Mouse (Mus musculus) embryonic fibroblast, embryonic 13.5 days (primary cell): ENCODE measurements at regions not wholly inside any gene's neighbourhood (a gene's known extent, or its start where the extent isn't known, plus 50 kb on each side); places are given as distances from the start of the nearest gene placed in this dataset.

ENCODE experiments used
- H3K27ac ChIP-seq: 2 replicates; pipeline ENCODE4 v1.5.1; 2012; ENCODE audit warnings: low read length, control low read depth, inconsistent platforms; ENCODE audit not compliant: insufficient read depth
- H3K4me1 ChIP-seq: 2 replicates; pipeline ENCODE4 v1.6.1; 2011; ENCODE audit warnings: low read length; ENCODE audit not compliant: control insufficient read depth, insufficient read depth
- H3K4me3 ChIP-seq: 2 replicates; pipeline ENCODE4 v1.5.1; 2011; ENCODE audit warnings: mild to moderate bottlenecking, control low read depth, low read length; ENCODE audit not compliant: insufficient read depth
- CTCF ChIP-seq: IDR thresholded peaks from 2 replicates; pipeline ENCODE4 v1.5.1; 2011; ENCODE audit warnings: mild to moderate bottlenecking, control low read depth, low read length, moderate library complexity, borderline replicate concordance; ENCODE audit not compliant: insufficient read depth
- POLR2A ChIP-seq: IDR thresholded peaks from 2 replicates; pipeline ENCODE4 v1.6.1; 2011; ENCODE audit warnings: low read depth, mild to moderate bottlenecking, control low read depth, low read length, moderate library complexity

GRCm38 (mm10) chr7:39933946-39934345 lies 416.4 kb downstream of the Zfp619 start:
- Histone ChIP-seq H3K27ac (no peak overlapping the region), H3K4me1 (no peaks in the 10 kb centered on the region), H3K4me3 (no peak overlapping the region)
- TF ChIP-seq POLR2A: no peak
- no peak for TF ChIP-seq CTCF

DNA sequence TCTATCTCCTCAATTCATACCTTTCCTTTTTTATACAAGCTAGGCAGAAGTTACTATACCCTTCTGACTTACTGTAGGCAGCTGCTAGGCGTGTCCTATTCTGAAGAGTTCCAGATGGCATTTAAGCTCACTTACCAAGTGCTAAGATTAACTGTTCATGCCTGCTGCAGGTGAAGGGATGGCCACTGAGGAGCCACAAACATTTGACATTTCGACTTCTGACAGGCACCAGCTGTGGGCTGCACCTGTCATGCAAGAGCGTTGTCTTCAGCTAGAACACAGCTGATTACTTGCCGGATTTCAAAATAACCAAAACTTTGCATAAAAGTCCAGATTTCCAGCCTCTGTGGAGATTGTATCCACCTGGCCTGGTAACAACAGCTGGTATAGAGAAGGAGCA lies 419.7 kb downstream of the Zfp619 start:
- Histone ChIP-seq H3K4me3 (no peak overlapping the region), H3K27ac (no peak overlapping the region), H3K4me1 (no peaks in the 10 kb centered on the region; the same call in 1 of the 2 replicates)
- TF ChIP-seq POLR2A (no peak), CTCF (no peak)

DNA sequence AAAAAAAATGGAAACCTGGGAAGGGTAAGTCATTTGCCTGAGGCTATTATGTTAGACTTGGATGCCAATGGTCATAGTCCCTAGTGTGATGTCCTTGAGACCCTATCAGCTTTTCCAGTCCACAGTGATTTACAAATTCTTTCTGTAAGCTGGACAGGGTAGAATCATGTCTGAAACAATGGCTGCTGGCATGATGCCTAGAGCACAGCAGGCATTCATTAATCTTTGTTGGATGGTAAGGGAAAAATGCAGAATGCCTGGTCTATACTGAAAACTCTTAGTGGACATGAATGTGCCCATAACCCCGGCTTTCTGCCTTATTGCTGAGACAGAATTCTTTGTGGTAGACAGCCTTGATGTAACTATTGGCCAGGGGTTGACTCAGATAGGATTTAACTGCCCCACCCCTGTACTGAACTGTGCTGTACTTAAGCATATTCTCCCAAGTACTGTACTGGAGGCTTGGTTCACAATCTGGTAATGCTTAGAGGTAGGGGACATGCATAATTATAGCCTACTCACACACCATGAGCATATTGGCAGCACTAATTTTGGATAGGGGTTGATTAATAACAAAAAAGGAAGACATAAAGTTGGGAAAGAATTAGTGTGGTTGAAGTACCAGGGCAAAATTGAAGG lies 424.8 kb downstream of the Zfp619 start:
- H3K4me1 ChIP-seq: no peaks in the 10 kb centered on the region; the same call in 1 of the 2 replicates
- no peak overlapping the region for H3K27ac ChIP-seq
- no peak overlapping the region for H3K4me3 ChIP-seq
- no peak for TF ChIP-seq POLR2A
- TF ChIP-seq CTCF: no peak

DNA sequence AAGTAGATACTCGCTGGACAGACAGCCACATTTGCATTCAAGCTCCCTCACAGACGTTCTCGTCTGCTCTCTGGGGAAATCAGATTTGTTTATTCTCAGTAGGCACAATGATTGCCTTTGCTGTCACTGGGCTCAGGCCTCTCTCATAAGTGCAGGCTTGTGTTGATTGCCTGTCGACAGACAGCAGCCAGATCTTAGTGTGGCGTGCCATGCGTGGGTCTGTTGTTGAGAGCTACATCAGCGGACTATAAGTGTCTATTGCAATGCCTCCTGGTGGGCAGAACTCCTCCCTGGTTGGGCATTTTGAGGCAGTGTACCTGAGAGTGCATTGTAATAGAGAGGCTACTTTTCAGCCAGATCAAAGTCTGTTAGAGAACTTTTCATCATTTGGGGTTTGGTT lies 436.5 kb downstream of the Zfp619 start:
- H3K4me1 ChIP-seq: no peaks in the 10 kb centered on the region

DNA sequence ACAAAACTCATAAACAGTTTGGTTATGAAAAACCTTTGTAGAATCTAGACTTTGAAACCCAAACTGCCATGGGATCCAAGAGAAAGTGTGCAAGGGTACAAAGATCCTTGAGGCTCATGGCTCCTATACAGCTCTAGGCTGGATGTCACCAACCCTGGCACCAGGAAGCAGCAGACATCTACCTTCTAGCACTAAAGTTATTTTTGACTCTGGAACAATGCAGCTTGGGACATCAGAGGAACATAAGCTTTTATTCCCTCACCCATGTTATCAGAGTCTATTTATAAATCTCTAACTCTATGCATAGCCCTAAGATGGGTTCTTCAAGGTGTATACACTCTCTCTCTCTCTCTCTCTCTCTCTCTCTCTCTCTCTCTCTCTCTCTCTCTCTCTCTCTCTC lies 437.4 kb downstream of the Zfp619 start:
- TF ChIP-seq CTCF: no peak
- no peak for TF ChIP-seq POLR2A
- Histone ChIP-seq H3K4me1 (no peaks in the 10 kb centered on the region), H3K4me3 (no peak overlapping the region), H3K27ac (no peak overlapping the region)

More for the DNA sequence above, 436.5 kb downstream of the Zfp619 start:
- H3K4me3 ChIP-seq: no peak overlapping the region
- TF ChIP-seq CTCF (no peak), POLR2A (no peak)
- H3K27ac ChIP-seq: no peak overlapping the region

GRCm38 (mm10) chr7:39978121-39978520 lies 460.6 kb downstream of the Zfp619 start:
- TF ChIP-seq POLR2A: no peak
- no peak for TF ChIP-seq CTCF
- Histone ChIP-seq H3K27ac (no peak overlapping the region), H3K4me3 (no peak overlapping the region), H3K4me1 (no peaks in the 10 kb centered on the region)

- Histone ChIP-seq H3K4me3 (no peak overlapping the region), H3K4me1 (no peaks in the 10 kb centered on the region), H3K27ac (no peak overlapping the region)
- TF ChIP-seq CTCF (no peak), POLR2A (no peak)
Measured at GRCm38 (mm10) chr7:39981647-39982046, 464.1 kb downstream of the Zfp619 start.
